Mouse (Mus musculus): Measurements from ENCODE around the gene Slc5a2.

- TF ChIP-seq CTCF (IDR thresholded peaks at IDR 0.05) (no peak), EP300 (IDR thresholded peaks at IDR 0.05; ENCODE audit: insufficient read depth, low read depth, low read length) (no peak), POLR2A (IDR thresholded peaks at IDR 0.05; ENCODE audit: insufficient read depth, low read depth, low read length) (no peak)
These were observed 1.9 kb downstream of the Slc5a2 start for GRCm38 (mm10) chr7:128267391-128267790.
